In the genomic region with DNA sequence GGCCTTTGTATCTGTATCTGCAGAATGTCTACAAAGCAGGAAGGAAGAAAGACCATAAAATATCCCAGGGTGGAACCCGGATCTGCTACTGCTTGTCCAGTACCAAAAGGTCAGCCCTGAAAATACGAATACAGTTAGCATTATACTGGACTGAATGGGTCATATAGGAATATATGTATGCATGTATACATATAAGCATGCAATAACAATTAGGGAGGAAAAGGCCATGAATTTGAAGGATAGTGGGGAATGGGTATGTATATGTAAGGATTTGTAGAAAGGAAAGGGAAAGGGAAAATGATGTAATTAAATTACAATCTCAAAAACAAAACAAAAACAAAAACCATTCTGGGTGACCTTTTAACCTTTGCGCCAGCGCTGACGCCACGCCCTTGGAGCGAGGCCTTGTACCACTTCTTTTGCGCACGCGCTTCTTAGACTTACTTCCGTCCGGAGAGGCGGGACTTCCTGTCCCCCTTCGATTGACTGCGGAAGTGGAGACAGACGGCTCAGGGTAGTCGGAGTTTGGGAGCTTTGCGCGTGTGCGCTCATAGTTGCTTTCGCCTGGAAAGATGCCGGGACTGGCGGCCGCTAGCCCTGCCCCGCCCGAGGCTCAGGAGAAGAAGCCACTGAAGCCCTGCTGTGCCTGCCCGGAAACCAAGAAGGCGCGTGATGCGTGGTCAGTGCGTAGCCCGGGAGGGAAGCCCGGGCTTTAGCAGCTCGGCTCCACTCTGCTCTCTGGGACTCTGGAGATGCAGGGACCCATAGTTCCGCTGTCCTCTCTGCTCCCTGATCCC, we compare ENCODE assay signal across 8 mouse cellular contexts. TPM values are rescaled to one million over a fixed set of nuclear protein-coding genes. Genes with fewer than 3 reads are reported as not detected.
A peak's percentile ranks its signal among the peaks of the same experiment; 100 is the strongest.
DNase-seq lines count a peak whose midpoint lies in the region; ATAC-seq and TF ChIP-seq lines count a peak whose summit lies in the region.

Cox17 (plus strand) TSS at position 463 of the 797 bp plus-strand sequence.
Gm21987 (plus strand) TSS at position 512 of the 797 bp plus-strand sequence.

- H3K4me3 ChIP-seq in hindbrain, embryonic 13.5 days, result peak within 1 kb of the TSS; percentile 75

- no peaks in the 10 kb centered on the region for H3K27me3 ChIP-seq in Patski
- H3K27me3 ChIP-seq in hindbrain, embryonic 13.5 days, result no peaks in the 10 kb centered on the region

- no peak for TF ChIP-seq CTCF in Patski (IDR thresholded peaks at IDR 0.05)

- H3K4me2 ChIP-seq in hindbrain, embryonic 13.5 days, result peak within 1 kb of the TSS; percentile 78

- WGBS in hindbrain, embryonic 13.5 days, result 4% methylated on average over 35 of the region's 35 CpGs

- POLR2A ChIA-PET in Patski (lab: Charles Lee), result no interaction called here

- H3K9me3 ChIP-seq in hindbrain, embryonic 13.5 days, result no peaks in the 10 kb centered on the region

- peaks cover 28% of the 10 kb centered on the region for H3K36me3 ChIP-seq in hindbrain, embryonic 13.5 days

- CTCF ChIA-PET in Patski (lab: Charles Lee), result interaction anchor here (1.2 to 3.9 kb wide), 2 partner anchors 160 to 175 kb away, joined by 3 to 18 read pairs; no protein-coding TSS in a partner anchor

- peak; percentile 61 for DNase-seq in Patski (ENCODE audit: low read depth, low spot score)
- peak; percentile 95 for DNase-seq in cerebellum, postnatal 14 days
- peak; percentile 87 to 89 for DNase-seq in frontal cortex, postnatal 14 days (ENCODE audit: low spot score in 2 of 2)
- peak; percentile 77 to 84 for DNase-seq in layer of hippocampus, postnatal 25 days (ENCODE audit: extremely low spot score in 1 of 2, low spot score in 1 of 2)
- DNase-seq in lung, postnatal 25 days (ENCODE audit: low spot score), result peak; percentile 96
- DNase-seq in retina, embryonic 14.5 days (ENCODE audit: low spot score), result peak; percentile 95
- DNase-seq in thymus, postnatal 4 days, result peak; percentile 91

- peak within 1 kb of the TSS; percentile 88 for H3K27ac ChIP-seq in hindbrain, embryonic 13.5 days

- in situ Hi-C loops in Patski (cut with MboI; ENCODE audit: low pct_unique_long_range_greater_than_20kb), result loop anchor here (5.0 kb wide), 2 partner anchors 106 to 161 kb away; partner anchors contain the start of gene Adprh

- peak; percentile 91 for ATAC-seq in Patski
- peak; percentile 97 for ATAC-seq in hindbrain, embryonic 13.5 days (ENCODE audit: low FRiP score)

- peak within 1 kb of the TSS; percentile 87 for H3K9ac ChIP-seq in hindbrain, embryonic 13.5 days

- H3K4me1 ChIP-seq in hindbrain, embryonic 13.5 days (replicated peaks), result peaks cover 16% of the 10 kb centered on the region

RNA-seq across cellular contexts. Expression of gene Cox17, which starts in this region (rescaled TPM):
- 271 TPM for polyA plus RNA-seq in Patski (2021)
- polyA plus RNA-seq in hindbrain, embryonic 13.5 days (2015; fragmentation: Nextera tagmentation; extraction: Ambion mirVana), result 98.7 and 106 TPM in 2 replicates
- 100 to 1,000 TPM; 117 to 135 TPM for total RNA-seq in layer of hippocampus, postnatal 25 days (2021)

RNA-seq across cellular contexts. Expression of gene Gm21987, which starts in this region (rescaled TPM):
- polyA plus RNA-seq in Patski (2021), result not detected
- not detected in 2 replicates for polyA plus RNA-seq in hindbrain, embryonic 13.5 days (2015; fragmentation: Nextera tagmentation; extraction: Ambion mirVana)
- under 1 TPM in 1 of 2 experiments, not detected in 1; 0.94 TPM for total RNA-seq in layer of hippocampus, postnatal 25 days (2021)

Comparison
In these comparisons a context has a peak if more than half of its experiments do, and no peak if none do; other contexts are left out.
1. Peak in every context shown above with its lines: DNase-seq, ATAC-seq, H3K4me3 ChIP-seq and H3K27ac ChIP-seq.